Mouse (Mus musculus) cerebellum, postnatal 25 days (tissue): ENCODE results near the gene Itfg1.
"Not testable (repeated sequence)": the region's sequence is repeated elsewhere in the genome, so short reads cannot be mapped to it uniquely, and the experiment has no call there.

Source experiments
- DNase-seq, 2 experiments: peaks; one replicate each; pipeline ENCODE4 v3.0.0; 2021; ENCODE audit warnings: mixed read lengths in 2 of 2

The Itfg1 gene

DNA sequence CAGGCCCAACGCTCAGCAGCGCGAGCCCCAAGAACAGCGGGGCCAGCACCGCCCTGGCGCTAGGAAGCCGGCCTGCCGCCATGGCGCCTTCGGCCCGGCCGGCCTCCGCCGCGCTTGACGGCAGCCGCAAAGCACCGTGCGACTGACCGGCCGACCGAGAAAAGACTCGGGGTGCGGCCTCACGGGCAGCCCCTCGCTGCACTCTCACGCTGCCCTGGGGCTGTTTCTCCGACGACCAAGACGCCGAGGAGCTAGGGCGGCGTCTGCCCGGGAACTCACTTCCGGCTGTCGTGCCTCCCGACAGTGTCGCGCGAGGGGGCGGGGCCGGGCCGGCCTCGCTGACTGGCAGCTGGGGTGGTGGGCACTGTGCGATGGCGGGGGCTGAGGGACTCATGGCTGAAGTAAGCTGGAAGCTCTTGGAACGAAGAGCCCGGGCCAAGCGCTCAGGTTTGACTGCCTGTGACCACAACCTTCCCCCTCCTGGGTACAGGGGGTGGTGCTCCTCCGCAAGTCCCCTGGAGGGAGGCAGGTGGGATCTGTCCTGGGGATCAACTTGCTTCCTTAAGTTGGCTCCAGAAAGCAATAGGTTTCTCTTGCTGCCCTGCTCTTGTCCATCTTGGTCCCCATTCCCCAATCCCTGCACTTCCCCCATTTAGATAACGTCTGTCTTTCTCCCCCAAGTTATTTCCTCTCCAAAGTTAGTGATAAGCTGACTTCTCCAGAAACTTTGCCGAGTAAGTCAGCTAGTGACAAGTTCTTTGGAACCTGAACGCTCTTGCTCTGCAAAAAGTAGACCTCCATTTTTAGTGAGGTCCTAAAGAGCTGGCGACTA is at the start of gene Itfg1, which contains the start of gene Phkb:
Itfg1 (minus strand) TSS at position 265 of the 832 bp plus-strand sequence.
Phkb (plus strand) TSS at position 303 of the 832 bp plus-strand sequence.
- peak; percentile 94 to 95 for DNase-seq

DNA sequence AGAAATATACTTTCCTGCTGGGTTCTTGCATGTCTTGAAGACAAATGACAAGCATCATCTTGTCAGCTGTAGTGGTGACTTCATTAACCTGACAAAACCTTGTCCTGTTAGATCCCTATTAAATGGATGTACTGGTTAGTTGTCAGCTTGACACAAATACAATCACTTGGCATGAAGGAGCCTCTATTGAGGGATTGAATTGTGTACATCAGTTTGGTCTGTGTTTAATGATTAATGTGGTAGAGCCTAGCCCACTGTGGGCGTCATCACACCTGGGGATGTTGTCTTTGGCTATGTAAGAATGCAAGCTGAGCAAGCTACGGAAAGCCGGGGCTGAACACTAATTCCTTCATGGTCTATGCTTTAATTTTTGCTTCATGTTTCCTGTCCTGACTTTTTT is 44.1 kb upstream of the Itfg1 start:
- DNase-seq = no peak

DNA sequence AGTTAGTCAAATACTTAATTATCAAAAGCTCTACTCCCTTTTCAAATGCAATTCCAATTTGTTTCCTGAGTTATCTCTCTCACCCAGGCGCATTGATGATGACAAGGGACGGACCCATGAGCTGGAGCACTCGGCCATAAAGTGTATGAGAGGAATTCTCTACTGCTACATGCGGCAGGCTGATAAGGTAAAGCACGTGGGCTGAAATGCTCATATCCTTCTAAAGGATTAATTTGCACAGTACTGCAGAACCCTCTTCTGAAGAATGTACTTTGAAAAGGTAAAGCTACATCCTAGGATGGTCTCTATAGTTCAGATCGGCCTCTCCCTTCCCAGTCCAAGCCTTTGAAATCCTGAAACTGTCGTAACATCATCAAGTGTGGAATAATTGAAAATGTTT is 38.9 kb upstream of the Itfg1 start:
- no peak for DNase-seq

DNA sequence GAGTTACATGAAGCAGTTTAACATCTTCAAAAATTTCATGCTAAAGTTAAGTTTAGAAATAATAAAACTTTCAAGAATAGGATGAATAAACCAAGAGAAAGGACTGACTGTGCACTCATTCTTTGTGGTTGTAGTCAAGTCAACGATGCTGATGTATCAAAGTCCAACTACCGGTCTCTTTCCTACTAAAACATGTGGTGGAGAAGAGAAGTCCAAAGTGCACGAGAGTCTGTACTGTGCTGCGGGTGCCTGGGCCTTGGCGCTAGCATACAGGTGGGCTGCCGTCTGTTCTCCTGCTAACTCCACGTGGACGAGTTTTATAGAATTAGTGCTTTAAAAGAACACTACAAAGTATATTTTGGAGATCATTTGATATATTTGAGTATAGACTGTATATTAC is 37.3 kb upstream of the Itfg1 start:
- no peak for DNase-seq

DNA sequence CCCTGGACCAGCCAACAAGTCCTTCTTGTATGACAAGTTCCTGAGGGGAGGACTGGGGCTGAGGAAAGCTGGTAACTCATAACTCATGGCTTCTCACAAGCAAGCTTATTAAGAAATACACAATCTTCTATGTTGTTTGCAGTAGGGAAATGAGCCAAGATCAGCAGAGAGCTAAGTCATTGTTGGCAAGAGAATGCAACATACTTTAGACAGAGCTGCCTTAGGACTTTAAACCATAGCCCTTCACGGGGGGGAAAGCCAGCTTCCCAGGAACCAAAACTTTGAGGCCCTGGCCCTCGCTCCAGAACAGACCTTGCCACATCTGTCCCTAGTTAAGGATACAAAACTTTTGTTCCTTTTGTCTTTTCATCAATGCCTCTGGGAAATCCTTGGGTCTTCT is 30.9 kb upstream of the Itfg1 start:
- DNase-seq = no peak

DNA sequence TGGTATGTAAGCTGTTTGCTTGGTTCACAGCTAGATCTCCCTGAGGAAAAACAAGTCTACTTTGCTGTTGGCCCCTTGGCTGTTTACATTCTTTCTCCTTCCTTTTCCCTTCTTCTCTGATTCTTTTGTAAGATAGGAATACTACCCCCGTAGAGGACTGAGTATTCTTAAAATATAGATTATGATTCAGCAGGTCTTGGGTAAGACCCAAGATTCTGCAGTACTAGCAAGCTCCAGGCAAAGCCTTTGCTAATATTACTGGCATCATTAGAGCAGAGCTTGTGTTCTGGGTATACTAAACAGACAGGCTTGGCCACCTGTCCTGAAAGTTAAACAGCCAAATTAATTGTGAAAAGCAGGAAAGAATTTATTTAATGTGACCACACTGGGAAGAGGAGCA is 21.7 kb upstream of the Itfg1 start:
- DNase-seq = no peak

DNA sequence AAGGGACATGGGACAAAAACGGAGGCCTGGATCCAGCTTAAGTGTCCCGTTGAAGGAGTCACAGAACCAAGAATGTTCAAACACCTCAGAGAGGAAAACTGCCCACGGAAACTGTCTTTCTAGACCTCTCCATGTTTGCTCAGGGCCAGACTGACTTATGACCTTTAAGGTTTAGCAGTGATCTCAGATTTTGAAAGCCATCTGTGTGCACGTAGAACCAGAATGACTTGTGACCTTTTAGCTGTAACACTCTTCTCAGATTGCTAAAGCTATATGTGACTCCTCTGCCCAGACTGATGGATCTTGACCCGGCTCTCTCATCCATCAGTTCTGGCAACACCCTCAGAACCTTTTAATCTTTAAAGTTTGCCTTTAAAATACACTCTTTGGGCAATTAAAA is 19.9 kb upstream of the Itfg1 start:
- no peak for DNase-seq

DNA sequence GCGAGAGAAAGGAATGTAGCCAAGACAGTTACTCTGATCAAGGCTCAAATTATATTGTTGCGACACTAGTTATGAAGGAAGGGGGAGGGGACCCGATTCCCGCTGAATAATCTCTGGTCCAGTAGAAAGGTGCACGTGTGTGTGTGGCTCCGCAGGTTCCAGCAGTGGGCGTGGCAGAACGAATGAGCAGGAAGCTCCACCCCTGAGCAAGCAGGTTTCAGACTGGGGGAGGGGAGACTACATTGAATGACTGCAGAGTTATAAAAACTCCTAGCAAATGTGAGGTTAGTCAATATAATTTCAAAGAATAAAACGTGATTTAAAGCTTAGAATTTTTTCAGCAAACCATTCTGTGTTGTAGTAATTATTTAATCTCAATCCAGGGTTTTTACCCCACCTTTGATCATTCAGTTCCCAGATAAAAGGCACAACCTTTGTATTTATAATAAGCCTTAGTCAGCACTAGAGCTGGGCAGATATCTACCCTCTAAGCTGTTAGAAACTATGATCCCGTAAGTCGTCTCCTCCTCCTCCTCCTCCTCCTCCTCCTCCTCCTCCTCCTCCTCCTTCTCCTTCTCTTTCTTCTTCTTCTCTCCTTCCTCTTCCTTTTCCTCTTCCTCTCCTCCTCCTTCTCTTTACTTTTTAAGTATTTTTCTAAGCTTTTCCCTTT is 16.6 kb upstream of the Itfg1 start:
- not testable (repeated sequence) for DNase-seq

DNA sequence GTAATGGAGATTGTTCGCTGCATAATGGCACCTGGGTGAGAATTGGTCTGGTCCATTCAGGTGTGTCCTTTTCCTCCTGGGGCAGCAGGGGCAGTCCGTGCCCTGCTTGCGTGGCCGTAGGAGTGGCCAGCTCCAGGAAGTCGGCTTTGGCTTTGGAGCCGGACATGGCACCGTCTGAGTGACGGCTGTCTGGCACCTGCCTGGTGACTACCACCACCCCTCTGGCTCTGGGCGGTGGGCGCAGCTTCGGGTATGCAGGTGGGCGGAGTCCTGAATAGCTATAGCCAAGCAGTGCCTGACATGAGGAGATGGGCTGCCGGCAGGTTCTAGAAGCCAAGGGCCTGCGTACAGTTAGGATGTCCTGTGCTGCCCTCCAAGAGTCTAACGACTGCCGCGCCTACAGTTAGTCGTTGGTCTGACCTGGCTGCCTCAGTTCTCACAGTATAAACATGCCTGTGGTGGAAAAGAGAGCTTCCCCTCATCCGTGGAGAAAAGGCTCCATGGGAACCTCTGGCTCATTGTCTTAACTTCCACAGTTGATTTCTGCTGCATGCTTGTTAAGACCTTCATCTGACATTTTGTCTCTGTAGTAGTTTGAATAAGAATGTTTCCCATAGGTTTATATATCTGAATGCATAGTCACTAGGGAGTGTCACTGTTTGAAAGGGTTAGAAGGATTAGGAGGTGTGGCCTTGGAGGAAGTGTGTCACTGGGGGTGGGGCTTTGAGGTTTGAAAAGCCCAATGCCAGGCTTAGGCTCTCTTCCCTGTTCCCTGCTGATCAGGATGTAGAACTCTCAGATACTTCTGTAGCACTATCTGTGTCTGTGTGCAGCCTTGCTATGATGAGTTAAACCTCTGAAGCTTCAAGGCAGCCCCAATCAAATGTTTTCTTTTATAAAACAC is 13.8 kb upstream of the Itfg1 start:
- DNase-seq = no peak

DNA sequence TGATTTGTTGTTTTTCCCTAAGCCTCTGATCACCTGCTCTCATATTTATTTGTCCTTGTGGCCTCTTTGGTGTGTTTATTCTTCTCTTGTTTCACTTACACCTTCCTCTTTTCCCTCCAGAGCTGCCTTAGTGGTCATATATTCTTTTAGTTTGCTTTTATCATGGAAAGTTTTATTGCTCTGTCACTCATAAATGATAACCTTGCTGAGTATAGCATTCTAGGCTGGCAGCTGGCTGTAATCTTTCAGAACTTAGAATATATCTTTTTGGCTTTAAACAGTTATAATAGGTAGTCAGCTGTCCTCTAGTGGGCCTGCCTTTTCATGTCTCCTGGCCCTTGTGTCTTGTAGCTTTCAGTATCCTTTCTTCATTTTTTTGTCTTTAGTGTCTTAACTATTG is 5.2 kb upstream of the Itfg1 start:
- DNase-seq = no peak

DNA sequence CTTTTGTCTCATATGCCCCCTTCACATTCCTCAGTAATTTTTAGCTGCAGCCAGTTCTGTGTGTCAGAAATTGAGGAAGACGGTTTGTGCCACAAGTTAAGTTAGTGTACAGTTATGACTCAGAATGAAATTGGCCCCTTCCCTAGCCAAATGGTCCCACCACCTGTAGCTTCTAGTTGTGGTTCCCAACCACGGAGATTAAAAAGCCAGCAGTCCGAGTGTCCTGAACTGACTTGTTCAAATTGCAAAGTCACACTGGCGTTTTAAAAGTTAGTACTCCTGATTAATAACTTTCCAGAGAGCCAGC is 721 bp upstream of the Itfg1 start:
- DNase-seq = peak in 1 of 2 experiments; percentile 16

DNA sequence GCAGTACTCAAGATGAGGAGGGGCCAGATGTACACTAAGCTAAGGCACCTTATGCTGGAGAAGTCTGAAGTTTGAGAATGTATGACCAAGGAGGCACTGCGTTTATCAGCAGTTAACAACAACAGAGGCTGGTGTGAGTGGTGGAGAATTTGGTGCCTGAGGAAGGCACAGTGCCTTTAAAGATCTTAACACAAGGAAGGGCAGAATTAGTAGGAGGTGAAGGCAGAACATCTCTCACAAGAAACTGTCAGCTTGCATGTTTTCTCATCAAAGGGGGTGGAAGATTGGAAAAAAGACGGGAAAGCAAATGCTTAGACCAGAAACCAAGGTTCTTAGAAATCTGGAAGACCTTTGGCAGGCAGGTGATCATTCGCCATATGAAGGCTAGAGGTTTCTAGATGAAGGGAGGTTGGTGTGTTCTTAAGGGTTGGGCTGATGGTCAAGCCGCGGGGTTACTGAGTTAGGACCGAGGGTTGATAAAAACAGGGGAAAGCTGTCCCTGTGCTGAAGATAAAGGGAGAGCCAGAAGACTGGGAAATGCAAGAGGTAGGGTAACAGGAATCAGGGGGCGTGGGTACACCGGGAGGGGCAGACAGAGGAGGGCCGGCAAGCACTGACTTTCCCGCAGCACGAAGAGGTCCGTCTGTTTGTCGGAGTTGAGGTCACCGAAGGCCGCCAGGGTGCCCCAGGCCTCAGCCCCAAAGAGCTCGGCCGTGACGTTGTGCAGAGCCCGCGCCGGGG is 635 bp downstream of the Itfg1 start:
- DNase-seq = peak in 1 of 2 experiments; percentile 18

DNA sequence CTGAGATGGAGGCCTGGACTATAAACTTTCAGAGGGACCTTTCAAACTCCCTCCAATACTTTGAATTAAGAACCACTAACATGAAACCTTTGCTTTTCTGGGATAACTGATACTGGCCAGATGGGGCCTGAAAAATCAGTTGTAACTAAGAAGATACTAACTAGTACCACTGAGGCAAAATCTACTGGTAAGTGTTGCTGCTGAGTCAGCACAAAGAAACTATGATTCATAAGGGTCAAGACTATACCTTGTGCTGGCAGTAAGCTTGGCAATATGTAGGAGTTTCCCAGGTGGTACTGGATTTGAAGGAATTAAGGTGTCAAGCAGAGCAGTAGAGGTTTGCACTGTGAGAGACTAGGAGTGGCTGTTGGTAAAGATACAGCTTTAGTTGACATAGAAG is 27.1 kb downstream of the Itfg1 start:
- DNase-seq = no peak

DNA sequence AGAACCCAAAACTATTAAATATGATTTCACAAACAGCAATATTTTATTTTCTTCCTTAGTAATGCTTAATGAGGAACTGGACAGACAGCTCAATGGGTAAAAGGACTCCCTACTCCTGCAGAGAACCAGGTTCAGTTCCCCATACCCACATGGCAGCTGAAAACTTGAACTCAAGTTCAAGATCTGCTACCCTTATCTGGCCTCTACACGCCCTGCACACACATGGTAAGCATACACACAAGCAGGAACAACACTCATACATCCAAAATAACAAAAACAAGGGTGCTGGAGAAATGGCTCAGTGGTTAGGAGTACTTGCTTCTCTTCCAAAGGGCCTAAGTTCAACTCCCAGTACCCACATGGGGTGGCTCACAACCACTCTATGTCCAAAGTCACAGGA is 39.3 kb downstream of the Itfg1 start:
- DNase-seq = no peak

DNA sequence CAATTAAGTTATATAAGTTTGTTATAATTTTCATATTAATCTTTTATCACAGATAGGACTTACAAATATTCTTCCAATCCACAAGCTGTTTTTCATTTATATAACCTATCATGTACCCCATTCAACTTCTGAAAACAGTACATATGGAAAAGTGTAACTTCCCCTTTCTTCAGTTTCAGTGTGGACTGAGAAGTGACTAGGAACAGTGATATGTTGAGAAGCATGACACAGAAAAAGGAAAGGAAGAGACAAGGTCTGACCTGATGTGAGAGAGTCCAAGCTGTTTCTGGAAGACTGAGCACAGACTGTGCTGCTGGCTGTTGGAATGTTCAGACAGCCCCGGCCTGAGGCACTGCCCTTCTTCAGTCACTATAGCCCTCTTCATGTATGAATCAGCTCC is 40.6 kb downstream of the Itfg1 start:
- DNase-seq = no peak

DNA sequence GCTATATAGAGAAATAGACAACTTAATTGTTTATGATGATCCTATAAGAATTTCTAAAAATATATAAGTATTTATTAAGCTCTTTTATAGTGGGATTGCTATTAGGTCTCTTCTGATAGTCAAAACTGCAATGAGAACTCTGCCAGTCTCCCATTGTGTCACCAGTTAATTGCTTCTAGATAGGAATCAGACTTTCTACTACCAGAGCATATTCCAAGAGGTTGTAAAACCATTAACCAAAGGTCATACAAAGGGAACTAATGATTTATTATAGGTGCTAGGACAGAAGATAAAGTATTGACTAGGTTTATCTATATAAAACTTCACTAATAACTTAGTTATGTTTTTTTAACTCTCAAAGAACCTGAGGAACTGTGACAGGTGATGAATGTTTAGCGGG is 44.3 kb downstream of the Itfg1 start:
- not testable (repeated sequence) for DNase-seq

DNA sequence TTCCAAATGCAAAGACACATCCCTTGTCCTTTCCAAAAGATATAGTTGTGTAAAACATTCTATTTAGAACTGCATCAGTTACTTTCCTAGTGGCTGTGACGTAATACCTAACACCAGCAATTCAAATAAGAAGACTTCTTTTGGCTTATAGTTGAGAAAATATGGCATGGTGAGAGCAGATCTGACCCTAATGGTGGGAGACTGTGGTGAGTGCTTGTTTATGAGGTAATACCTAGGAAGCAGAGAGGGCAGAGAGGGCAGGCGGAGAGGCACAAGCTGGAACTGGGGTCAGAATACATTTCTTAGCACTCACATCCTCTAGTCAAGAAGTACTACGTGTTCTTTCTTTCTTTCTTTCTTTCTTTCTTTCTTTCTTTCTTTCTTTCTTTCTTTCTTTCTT is 52.4 kb downstream of the Itfg1 start:
- no peak for DNase-seq

DNA sequence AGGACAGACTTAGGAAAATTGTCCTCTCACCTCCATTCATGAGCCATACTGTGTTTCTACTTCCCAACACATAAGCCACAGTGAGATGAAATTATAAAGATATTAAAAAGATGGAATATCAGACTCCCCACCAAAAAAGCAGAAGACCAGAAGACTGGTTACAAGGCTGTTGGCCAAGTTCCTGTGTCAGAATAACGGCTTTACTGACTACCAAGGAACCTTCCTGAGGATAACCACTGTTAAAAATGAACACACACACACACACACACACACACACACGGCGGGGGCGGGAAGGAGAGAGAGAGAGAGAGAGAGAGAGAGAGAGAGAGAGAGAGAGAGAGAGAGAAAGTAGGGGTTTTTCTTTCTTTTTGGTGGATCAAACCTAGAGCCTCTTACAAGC is 52.8 kb downstream of the Itfg1 start:
- no peak for DNase-seq

DNA sequence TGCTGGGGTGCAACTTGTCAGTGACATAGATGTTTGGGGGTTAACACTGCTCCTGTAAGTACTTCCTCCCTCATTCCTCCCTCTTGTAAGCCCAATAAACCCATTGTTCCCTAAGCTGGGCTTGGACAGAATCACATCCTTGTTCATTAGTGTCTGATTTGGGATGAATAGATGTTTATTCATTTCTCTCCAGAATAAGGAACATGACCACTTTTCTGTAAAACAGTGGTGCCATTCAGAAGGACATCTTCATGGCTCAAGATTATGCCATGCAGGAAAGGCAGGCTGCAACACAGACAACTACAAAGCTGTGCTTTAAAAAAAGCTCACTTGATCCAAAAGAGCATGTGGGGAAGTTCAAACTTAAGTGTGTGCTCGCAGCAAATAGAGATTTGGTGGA is 55.2 kb downstream of the Itfg1 start:
- DNase-seq = no peak

DNA sequence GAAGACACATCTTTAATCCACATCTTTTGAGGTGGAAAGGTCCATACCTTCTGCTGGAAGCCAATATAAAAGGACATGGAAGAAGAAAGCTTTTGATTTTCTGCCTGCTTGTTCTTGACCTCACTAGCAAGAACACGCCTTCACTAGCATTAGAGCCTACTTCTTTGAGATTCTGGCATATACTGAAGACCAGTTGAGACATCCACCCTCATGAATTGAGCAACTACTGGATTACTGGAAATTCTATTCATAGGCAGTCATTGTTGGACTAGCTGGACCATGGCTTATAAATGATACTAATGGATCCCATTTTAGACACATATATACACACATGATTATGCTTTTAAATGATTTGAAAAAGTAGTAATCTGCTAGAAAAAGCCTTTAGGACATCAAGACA is 56.9 kb downstream of the Itfg1 start:
- DNase-seq = no peak

DNA sequence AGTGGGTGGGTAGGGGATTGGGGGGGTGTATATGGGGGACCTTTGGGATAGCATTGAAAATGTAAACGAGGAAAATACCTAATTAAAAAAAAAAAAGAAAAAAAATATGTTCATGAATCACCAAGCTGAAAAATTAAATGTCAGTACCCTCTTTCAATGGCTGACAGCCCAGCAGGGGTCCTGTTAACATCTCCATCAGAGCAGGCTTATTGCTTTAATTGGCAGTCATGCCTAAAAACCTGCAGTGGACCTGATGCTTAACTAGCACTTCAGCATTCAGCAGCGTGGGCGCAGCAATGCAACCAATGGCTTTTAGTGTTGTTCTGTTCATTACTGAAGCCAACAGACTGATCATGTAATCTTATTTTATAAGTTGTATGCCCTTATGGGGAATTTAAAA is 60.6 kb downstream of the Itfg1 start:
- peak; percentile 43 to 76 for DNase-seq

DNA sequence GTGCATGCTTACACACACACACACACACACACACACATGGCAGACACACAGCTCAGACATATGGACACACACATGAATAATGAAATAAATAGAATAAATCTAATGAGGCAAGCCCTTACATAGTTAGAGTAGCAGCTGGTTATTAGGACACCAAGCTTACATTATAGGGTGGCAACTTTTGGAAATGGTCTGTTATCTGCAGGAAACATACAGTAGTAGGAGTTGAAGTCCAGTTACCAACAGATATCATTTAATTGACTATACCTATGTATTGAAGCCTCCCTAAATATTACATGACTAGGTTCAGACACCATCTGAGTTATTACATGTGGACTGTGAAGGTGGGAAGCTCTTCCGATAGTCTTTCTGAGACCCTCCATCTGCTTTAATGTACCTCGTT is 95.7 kb downstream of the Itfg1 start:
- DNase-seq = no peak

DNA sequence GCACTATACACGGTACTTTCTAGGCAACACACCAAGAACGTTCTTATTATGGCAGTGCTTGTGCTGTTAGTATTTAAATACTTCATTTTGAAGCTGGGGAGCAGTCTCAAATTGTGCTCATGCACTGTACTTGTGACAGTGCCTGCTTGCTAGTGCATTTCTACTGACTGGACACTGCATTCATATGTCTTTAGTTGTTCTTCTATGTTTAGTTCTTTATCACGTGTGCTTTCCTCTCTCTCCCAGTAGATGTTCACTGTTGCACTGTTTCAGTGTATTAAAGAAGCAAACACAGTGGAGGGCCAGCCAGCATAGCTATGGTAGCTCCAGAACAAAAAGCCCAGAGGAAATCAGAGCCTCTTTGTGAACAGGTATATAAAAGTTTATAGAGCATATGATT is 110.2 kb downstream of the Itfg1 start:
- DNase-seq = no peak
